Mouse (Mus musculus) limb, embryonic 12.5 days (tissue): Measurements from ENCODE around the gene Bst2. TPM values are rescaled to one million over a fixed set of nuclear protein-coding genes. Genes with fewer than 3 reads are reported as not detected.

Experiments
- ATAC-seq: fragments of 200-750 bp; cut with Nextera tagmentation; 2 replicates; pipeline ENCODE4 v1.8.0; 2017; ENCODE audit warnings: low read depth, moderate TSS enrichment; ENCODE audit not compliant: insufficient number of reproducible peaks, insufficient read depth, low FRiP score, low TSS enrichment
- H3K27ac ChIP-seq: fragments of 300-500 bp; sonication (generic); 2 replicates; pipeline ENCODE4 v1.5.1; 2016; ENCODE audit warnings: mild to moderate bottlenecking, moderate library complexity
- H3K27me3 ChIP-seq: fragments of 300-500 bp; sonication (generic); 2 replicates; pipeline ENCODE4 v1.6.1; 2016; ENCODE audit warnings: mild to moderate bottlenecking, moderate library complexity
- H3K36me3 ChIP-seq: fragments of 300-500 bp; sonication (generic); 2 replicates; pipeline ENCODE4 v1.6.1; 2016; ENCODE audit warnings: mild to moderate bottlenecking, moderate library complexity
- H3K4me1 ChIP-seq: fragments of 300-500 bp; sonication (generic); replicated peaks from 2 replicates; pipeline ENCODE4 v1.6.1; 2016
- H3K4me2 ChIP-seq: fragments of 300-500 bp; sonication (generic); 2 replicates; pipeline ENCODE4 v1.6.1; 2016; ENCODE audit warnings: mild to moderate bottlenecking, moderate library complexity
- H3K4me3 ChIP-seq: fragments of 300-500 bp; sonication (generic); replicated peaks from 2 replicates; pipeline ENCODE4 v1.5.1; 2016; ENCODE audit warnings: mild to moderate bottlenecking
- H3K9ac ChIP-seq: fragments of 300-500 bp; sonication (generic); replicated peaks from 2 replicates; pipeline ENCODE4 v1.6.1; 2016; ENCODE audit warnings: mild to moderate bottlenecking, moderate library complexity
- H3K9me3 ChIP-seq: fragments of 300-500 bp; sonication (generic); 2 replicates; pipeline ENCODE4 v1.6.1; 2016; ENCODE audit warnings: mild to moderate bottlenecking, moderate library complexity
- WGBS: fragments of 180-500 bp; shearing (Covaris S2); methylation state at CpG from one replicate; pipeline ENCODE4 v1.1.7; 2016; 5-methylcytosine and 5-hydroxymethylcytosine counted together
- polyA plus RNA-seq: library from polyadenylated mRNA; unstranded; fragments of >200 nt; fragmentation: Nextera tagmentation; extraction: Ambion mirVana; gene quantifications from 2 replicates; pipeline ENCODE4 v1.2.1, GENCODE M21; 2016

Gene Bst2
- polyA plus RNA-seq, 1 experiment from 2014 or later, result 8.1 TPM

- 19% methylated on average over 15 of the region's 15 CpGs for WGBS
- 0 out of 2 replicates have a peak overlapping the region, but pooled peaks have one; percentile 23 for H3K9ac ChIP-seq
- peaks cover 11% of the 10 kb centered on the region; the same call in 1 of the 2 replicates for H3K36me3 ChIP-seq
- no peak overlapping the region for H3K4me3 ChIP-seq
- H3K9me3 ChIP-seq, result no peaks in the 10 kb centered on the region
- peak overlapping the region; percentile 74 for H3K27ac ChIP-seq
- H3K27me3 ChIP-seq, result no peaks in the 10 kb centered on the region
- peak overlapping the region; percentile 38 for H3K4me2 ChIP-seq
- peaks cover 27% of the 10 kb centered on the region for H3K4me1 ChIP-seq
- ATAC-seq, result no peak
Observed at GRCm38 (mm10) chr8:71497881-71498501, 39.3 kb downstream of the Bst2 start.

GRCm38 (mm10) chr8:71497077-71497645 lies 40.1 kb downstream of the Bst2 start:
- Histone ChIP-seq H3K4me2 (no peak overlapping the region), H3K36me3 (peaks cover 19% of the 10 kb centered on the region), H3K9ac (no peak overlapping the region; the same call in 1 of the 2 replicates), H3K4me3 (no peak overlapping the region), H3K4me1 (peaks cover 27% of the 10 kb centered on the region), H3K9me3 (no peaks in the 10 kb centered on the region), H3K27me3 (no peaks in the 10 kb centered on the region), H3K27ac (no peak overlapping the region)
- 80% methylated on average over 1 of the region's 1 CpGs for WGBS
- ATAC-seq, result no peak

GRCm38 (mm10) chr8:71496481-71496880 lies 40.8 kb downstream of the Bst2 start:
- Histone ChIP-seq H3K9me3 (no peaks in the 10 kb centered on the region), H3K4me3 (no peak overlapping the region), H3K36me3 (peaks cover 26% of the 10 kb centered on the region), H3K4me1 (peaks cover 27% of the 10 kb centered on the region), H3K4me2 (no peak overlapping the region), H3K9ac (no peak overlapping the region), H3K27ac (no peak overlapping the region), H3K27me3 (no peaks in the 10 kb centered on the region)
- 33% methylated on average over 11 of the region's 11 CpGs for WGBS
- no peak for ATAC-seq

GRCm38 (mm10) chr8:71495811-71496210 lies 41.4 kb downstream of the Bst2 start:
- WGBS, result 92% methylated on average over 5 of the region's 5 CpGs
- Histone ChIP-seq H3K27me3 (no peaks in the 10 kb centered on the region), H3K4me3 (no peak overlapping the region), H3K27ac (no peak overlapping the region), H3K4me2 (no peak overlapping the region), H3K9ac (no peak overlapping the region), H3K4me1 (peaks cover 27% of the 10 kb centered on the region), H3K36me3 (peaks cover 33% of the 10 kb centered on the region), H3K9me3 (no peaks in the 10 kb centered on the region)
- ATAC-seq, result no peak

GRCm38 (mm10) chr8:71495039-71495438 lies 42.2 kb downstream of the Bst2 start:
- no peak overlapping the region for H3K4me3 ChIP-seq

GRCm38 (mm10) chr8:71488454-71488853 lies 48.8 kb downstream of the Bst2 start:
- 0% methylated on average over 22 of the region's 22 CpGs for WGBS
- Histone ChIP-seq H3K4me3 (peak overlapping the region; percentile 71), H3K27ac (peak overlapping the region; percentile 93), H3K9ac (peak overlapping the region; percentile 83), H3K9me3 (no peaks in the 10 kb centered on the region), H3K27me3 (no peaks in the 10 kb centered on the region), H3K4me2 (peak overlapping the region; percentile 99), H3K36me3 (peaks cover 45% of the 10 kb centered on the region), H3K4me1 (peaks cover 28% of the 10 kb centered on the region)
- peak; percentile 46 for ATAC-seq

More at GRCm38 (mm10) chr8:71495039-71495438, 42.2 kb downstream of the Bst2 start:
- no peak overlapping the region for H3K27ac ChIP-seq
- H3K4me2 ChIP-seq, result no peak overlapping the region
- peaks cover 28% of the 10 kb centered on the region for H3K4me1 ChIP-seq
- H3K36me3 ChIP-seq, result peaks cover 40% of the 10 kb centered on the region
- WGBS, result 23% methylated on average over 16 of the region's 16 CpGs
- peak; percentile 61 for ATAC-seq
- H3K9me3 ChIP-seq, result no peaks in the 10 kb centered on the region
- H3K27me3 ChIP-seq, result no peaks in the 10 kb centered on the region
- H3K9ac ChIP-seq, result no peak overlapping the region

DNA sequence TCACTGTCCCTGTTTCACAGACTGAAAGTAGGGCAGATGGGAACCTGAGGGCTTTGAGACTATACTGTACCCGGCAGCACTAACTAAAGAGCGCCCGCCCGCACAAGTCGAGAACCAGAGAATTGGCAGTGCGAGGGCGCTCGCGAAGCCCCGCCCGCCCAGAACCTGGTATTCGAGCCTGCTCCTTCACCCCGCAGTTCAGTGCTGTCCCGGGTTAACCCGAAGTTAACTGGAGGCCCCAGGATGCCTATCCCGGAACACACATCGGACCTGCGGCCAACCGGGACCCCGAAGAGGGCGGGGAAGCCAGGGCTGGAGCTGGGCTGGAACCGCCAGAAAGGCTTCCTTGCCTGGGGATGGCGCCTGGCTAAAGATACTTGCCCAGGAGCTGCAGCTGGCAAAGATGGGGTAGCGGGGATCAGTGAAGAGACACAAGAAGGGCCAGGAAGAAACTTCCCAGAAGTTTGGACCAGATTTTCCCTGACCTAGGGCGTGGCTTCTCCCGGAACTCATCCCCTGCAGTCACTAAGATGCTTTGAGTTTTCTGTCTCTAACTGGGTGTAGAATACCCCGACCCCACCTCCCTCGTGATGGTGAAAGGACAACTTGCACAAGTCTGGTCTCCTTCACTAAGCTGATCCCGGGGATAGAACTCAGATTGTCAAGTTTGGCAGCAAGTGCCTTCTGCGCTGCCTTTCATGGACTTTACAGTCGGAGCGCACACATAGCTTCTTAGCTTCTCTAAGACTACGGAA lies 49.4 kb downstream of the Bst2 start, which contains the start of gene Gtpbp3:
TSS of gene Gtpbp3 (plus strand) at position 413 of the 755 bp plus-strand sequence.
- Histone ChIP-seq H3K27me3 (no peaks in the 10 kb centered on the region), H3K4me3 (peak within 1 kb of the TSS; percentile 71), H3K9ac (peak within 1 kb of the TSS; percentile 83), H3K27ac (peak within 1 kb of the TSS; percentile 93), H3K9me3 (no peaks in the 10 kb centered on the region), H3K36me3 (peaks cover 45% of the 10 kb centered on the region), H3K4me2 (peak within 1 kb of the TSS; percentile 99), H3K4me1 (peaks cover 28% of the 10 kb centered on the region)
- under 1% methylated on average over 33 of the region's 33 CpGs for WGBS
- peak; percentile 32; the same call in 1 of the 2 replicates for ATAC-seq

GRCm38 (mm10) chr8:71486136-71486529 lies 51.1 kb downstream of the Bst2 start:
- Histone ChIP-seq H3K9me3 (no peaks in the 10 kb centered on the region), H3K4me3 (peak overlapping the region; percentile 83), H3K4me1 (peaks cover 28% of the 10 kb centered on the region), H3K9ac (no peak overlapping the region; the same call in 1 of the 2 replicates), H3K36me3 (peaks cover 45% of the 10 kb centered on the region), H3K27ac (peak overlapping the region; percentile 81), H3K4me2 (peak overlapping the region; percentile 84), H3K27me3 (no peaks in the 10 kb centered on the region)
- ATAC-seq, result no peak
- 22% methylated on average over 7 of the region's 7 CpGs for WGBS

GRCm38 (mm10) chr8:71485142-71486135 lies 51.8 kb downstream of the Bst2 start, which contains the start of gene Ano8:
Ano8 (minus strand) TSS chr8:71485963.
- H3K4me2 ChIP-seq, result peak within 1 kb of the TSS; percentile 84
- no peaks in the 10 kb centered on the region for H3K9me3 ChIP-seq
- H3K9ac ChIP-seq, result peak within 1 kb of the TSS; percentile 90
- peaks cover 45% of the 10 kb centered on the region for H3K36me3 ChIP-seq
- H3K4me1 ChIP-seq, result peaks cover 28% of the 10 kb centered on the region
- peak within 1 kb of the TSS; percentile 81 for H3K27ac ChIP-seq
- H3K27me3 ChIP-seq, result 0 out of 2 replicates have a peak, but pooled peaks cover 3% of the 10 kb centered on the region
- peak within 1 kb of the TSS; percentile 83 for H3K4me3 ChIP-seq
- ATAC-seq, result peak; percentile 46
- WGBS, result 7% methylated on average over 47 of the region's 58 CpGs

DNA sequence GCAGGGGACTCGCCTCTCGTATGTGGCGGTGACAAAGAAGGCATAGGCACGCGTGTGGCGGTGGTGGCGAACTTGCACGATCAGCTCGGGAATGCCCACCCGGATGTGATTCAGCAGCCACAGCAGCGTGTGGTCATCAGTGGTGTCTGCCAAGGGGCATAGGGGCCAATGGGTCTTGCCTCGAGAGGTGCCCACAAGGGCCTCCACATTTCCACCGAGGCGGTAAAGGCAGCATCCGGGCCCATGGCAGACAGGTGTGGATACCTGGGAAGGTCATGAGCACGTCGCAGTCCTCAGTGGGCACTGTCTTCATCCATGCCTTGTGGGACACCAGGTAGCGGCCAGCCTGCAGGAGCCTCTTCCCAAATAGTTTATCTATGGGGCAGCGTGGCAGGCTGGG lies 52.5 kb downstream of the Bst2 start:
- peak overlapping the region; percentile 83 for H3K4me3 ChIP-seq
- 95% methylated on average over 19 of the region's 19 CpGs for WGBS
- no peak for ATAC-seq
- peaks cover 45% of the 10 kb centered on the region for H3K36me3 ChIP-seq
- H3K9ac ChIP-seq, result no peak overlapping the region
- no peak overlapping the region for H3K27ac ChIP-seq
- 0 out of 2 replicates have a peak, but pooled peaks cover 3% of the 10 kb centered on the region for H3K27me3 ChIP-seq
- H3K9me3 ChIP-seq, result no peaks in the 10 kb centered on the region
- peaks cover 24% of the 10 kb centered on the region for H3K4me1 ChIP-seq
- peak overlapping the region; percentile 84 for H3K4me2 ChIP-seq
